Mouse (Mus musculus): Measurements from ENCODE around the gene Slc39a12. TPM values are rescaled to one million over a fixed set of nuclear protein-coding genes. Genes with fewer than 3 reads are reported as not detected.

The Slc39a12 gene
- polyA plus RNA-seq, 1 experiment, result not detected

GRCm38 (mm10) chr2:14454946-14455631, 67.0 kb downstream of the Slc39a12 start:
- Histone ChIP-seq H3K27ac (ENCODE audit: insufficient read depth, low read depth, low read length) (no peak overlapping the region), H3K4me1 (ENCODE audit: control insufficient read depth, insufficient read depth, low read length) (no peaks in the 10 kb centered on the region), H3K4me3 (ENCODE audit: insufficient read depth, low read depth, low read length) (no peak overlapping the region)
- 52% methylated on average over 7 of the region's 7 CpGs for WGBS
- TF ChIP-seq POLR2A (IDR thresholded peaks at IDR 0.05; ENCODE audit: insufficient read depth, low read depth, low read length) (no peak), CTCF (IDR thresholded peaks at IDR 0.05; ENCODE audit: insufficient read depth, low read depth, low read length) (no peak)

- Histone ChIP-seq H3K4me1 (ENCODE audit: control insufficient read depth, insufficient read depth, low read length) (no peaks in the 10 kb centered on the region), H3K27ac (ENCODE audit: insufficient read depth, low read depth, low read length) (no peak overlapping the region), H3K4me3 (ENCODE audit: insufficient read depth, low read depth, low read length) (no peak overlapping the region)
- TF ChIP-seq POLR2A (IDR thresholded peaks at IDR 0.05; ENCODE audit: insufficient read depth, low read depth, low read length) (no peak), CTCF (IDR thresholded peaks at IDR 0.05; ENCODE audit: insufficient read depth, low read depth, low read length) (no peak)
- WGBS, result 50% methylated on average over 1 of the region's 1 CpGs
Measured at GRCm38 (mm10) chr2:14464438-14464837, 76.3 kb downstream of the Slc39a12 start.

- H3K4me3 ChIP-seq (ENCODE audit: insufficient read depth, low read depth, low read length), result no peak overlapping the region
- H3K27ac ChIP-seq (ENCODE audit: insufficient read depth, low read depth, low read length), result no peak overlapping the region
- 19% methylated on average over 5 of the region's 5 CpGs for WGBS
- no peaks in the 10 kb centered on the region for H3K4me1 ChIP-seq (ENCODE audit: control insufficient read depth, insufficient read depth, low read length)
- no peak for TF ChIP-seq CTCF (IDR thresholded peaks at IDR 0.05; ENCODE audit: insufficient read depth, low read depth, low read length)
- no peak for TF ChIP-seq POLR2A (IDR thresholded peaks at IDR 0.05; ENCODE audit: insufficient read depth, low read depth, low read length)
Measured at GRCm38 (mm10) chr2:14494132-14494531, 106.0 kb downstream of the Slc39a12 start.

- Histone ChIP-seq H3K4me3 (ENCODE audit: insufficient read depth, low read depth, low read length) (no peak overlapping the region), H3K4me1 (ENCODE audit: control insufficient read depth, insufficient read depth, low read length) (no peaks in the 10 kb centered on the region), H3K27ac (ENCODE audit: insufficient read depth, low read depth, low read length) (no peak overlapping the region)
- TF ChIP-seq POLR2A (IDR thresholded peaks at IDR 0.05; ENCODE audit: insufficient read depth, low read depth, low read length) (no peak), CTCF (IDR thresholded peaks at IDR 0.05; ENCODE audit: insufficient read depth, low read depth, low read length) (no peak)
- WGBS, result 92% methylated on average over 2 of the region's 2 CpGs
Measured at GRCm38 (mm10) chr2:14496150-14496549, 108.0 kb downstream of the Slc39a12 start.

- WGBS, result 70% methylated on average over 3 of the region's 3 CpGs
- no peak for TF ChIP-seq CTCF (IDR thresholded peaks at IDR 0.05; ENCODE audit: insufficient read depth, low read depth, low read length)
- H3K4me1 ChIP-seq (ENCODE audit: control insufficient read depth, insufficient read depth, low read length), result no peaks in the 10 kb centered on the region
Measured at GRCm38 (mm10) chr2:14502482-14502881, 114.4 kb downstream of the Slc39a12 start.

GRCm38 (mm10) chr2:14518237-14518636, 130.1 kb downstream of the Slc39a12 start:
- no peak overlapping the region for H3K4me3 ChIP-seq (ENCODE audit: insufficient read depth, low read depth, low read length)
- no peak overlapping the region for H3K27ac ChIP-seq (ENCODE audit: insufficient read depth, low read depth, low read length)
- TF ChIP-seq POLR2A (IDR thresholded peaks at IDR 0.05; ENCODE audit: insufficient read depth, low read depth, low read length), result no peak
- no peak for TF ChIP-seq CTCF (IDR thresholded peaks at IDR 0.05; ENCODE audit: insufficient read depth, low read depth, low read length)
- WGBS, result 64% methylated on average over 5 of the region's 5 CpGs
- H3K4me1 ChIP-seq (ENCODE audit: control insufficient read depth, insufficient read depth, low read length), result no peaks in the 10 kb centered on the region

More at GRCm38 (mm10) chr2:14502482-14502881, 114.4 kb downstream of the Slc39a12 start:
- Histone ChIP-seq H3K27ac (ENCODE audit: insufficient read depth, low read depth, low read length) (no peak overlapping the region), H3K4me3 (ENCODE audit: insufficient read depth, low read depth, low read length) (no peak overlapping the region)

- Histone ChIP-seq H3K27ac (ENCODE audit: insufficient read depth, low read depth, low read length) (no peak overlapping the region), H3K4me3 (ENCODE audit: insufficient read depth, low read depth, low read length) (no peak overlapping the region), H3K4me1 (ENCODE audit: control insufficient read depth, insufficient read depth, low read length) (peaks cover 2% of the 10 kb centered on the region; the same call in 1 of the 2 replicates)
- 64% methylated on average over 3 of the region's 3 CpGs for WGBS
- TF ChIP-seq CTCF (IDR thresholded peaks at IDR 0.05; ENCODE audit: insufficient read depth, low read depth, low read length), result no peak
- TF ChIP-seq POLR2A (IDR thresholded peaks at IDR 0.05; ENCODE audit: insufficient read depth, low read depth, low read length), result no peak
Measured at GRCm38 (mm10) chr2:14534325-14535077, 146.4 kb downstream of the Slc39a12 start.

- no peak overlapping the region for H3K4me3 ChIP-seq (ENCODE audit: insufficient read depth, low read depth, low read length)
- WGBS, result 32% methylated on average over 3 of the region's 3 CpGs
- H3K4me1 ChIP-seq (ENCODE audit: control insufficient read depth, insufficient read depth, low read length), result peaks cover 2% of the 10 kb centered on the region; the same call in 1 of the 2 replicates
- no peak overlapping the region for H3K27ac ChIP-seq (ENCODE audit: insufficient read depth, low read depth, low read length)
- no peak for TF ChIP-seq POLR2A (IDR thresholded peaks at IDR 0.05; ENCODE audit: insufficient read depth, low read depth, low read length)
- no peak for TF ChIP-seq CTCF (IDR thresholded peaks at IDR 0.05; ENCODE audit: insufficient read depth, low read depth, low read length)
Measured at GRCm38 (mm10) chr2:14535246-14535671, 147.1 kb downstream of the Slc39a12 start.

- peaks cover 2% of the 10 kb centered on the region; the same call in 1 of the 2 replicates for H3K4me1 ChIP-seq (ENCODE audit: control insufficient read depth, insufficient read depth, low read length)
- TF ChIP-seq CTCF (IDR thresholded peaks at IDR 0.05; ENCODE audit: insufficient read depth, low read depth, low read length), result no peak
- no peak overlapping the region; the same call in 1 of the 2 replicates for H3K27ac ChIP-seq (ENCODE audit: insufficient read depth, low read depth, low read length)
- H3K4me3 ChIP-seq (ENCODE audit: insufficient read depth, low read depth, low read length), result no peak overlapping the region
- WGBS, result 31% methylated on average over 3 of the region's 3 CpGs
Measured at GRCm38 (mm10) chr2:14537781-14538180, 149.7 kb downstream of the Slc39a12 start.

Data from olfactory bulb, adult 2 months (tissue).